Mouse (Mus musculus): ENCODE data around the gene Plekha8.
A peak's percentile ranks its signal among the peaks of the same experiment; 100 is the strongest.

Gene Plekha8

DNA sequence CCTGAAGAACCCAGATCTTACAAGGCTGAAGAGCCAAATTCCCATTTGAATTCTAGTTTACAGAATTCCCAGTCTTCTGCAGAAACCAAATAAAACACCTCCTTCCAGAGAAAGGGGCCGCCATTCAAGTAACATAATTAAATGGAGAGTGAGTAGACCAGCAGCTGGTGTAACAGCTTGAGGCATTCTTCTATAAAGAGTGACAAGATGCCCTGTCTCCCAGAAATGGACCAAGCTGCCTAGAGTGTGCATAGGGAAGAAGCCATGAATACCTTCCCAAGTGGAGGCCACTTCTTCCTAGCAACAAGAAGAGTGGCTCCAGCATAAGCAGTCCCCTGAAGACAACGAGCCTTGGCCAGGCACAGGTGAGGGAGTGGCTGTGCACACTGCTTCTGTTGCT, 47.0 kb downstream of the Plekha8 start:
- DNase-seq (ENCODE audit: low read depth, low spot score) = no peak

DNA sequence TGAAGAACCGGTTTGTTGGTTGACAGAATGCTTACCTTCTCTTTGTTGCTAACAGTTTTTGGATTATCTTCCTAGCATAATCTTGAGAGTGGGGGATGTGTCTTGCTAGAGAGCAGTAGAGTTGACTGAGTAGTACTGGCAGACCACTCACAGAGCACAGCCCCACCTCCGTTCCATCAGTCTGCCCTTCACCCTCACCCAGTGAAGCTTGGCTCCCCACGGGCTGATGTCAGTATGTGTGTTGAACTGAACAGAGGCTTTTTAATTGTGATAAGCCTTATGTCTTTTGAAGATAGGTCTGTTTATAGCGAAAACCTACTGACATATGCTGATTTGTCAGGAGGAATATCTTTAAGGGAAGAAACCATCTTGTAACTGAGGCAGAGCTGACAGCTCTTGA, 48.3 kb downstream of the Plekha8 start:
- DNase-seq (ENCODE audit: low read depth, low spot score) = no peak

DNA sequence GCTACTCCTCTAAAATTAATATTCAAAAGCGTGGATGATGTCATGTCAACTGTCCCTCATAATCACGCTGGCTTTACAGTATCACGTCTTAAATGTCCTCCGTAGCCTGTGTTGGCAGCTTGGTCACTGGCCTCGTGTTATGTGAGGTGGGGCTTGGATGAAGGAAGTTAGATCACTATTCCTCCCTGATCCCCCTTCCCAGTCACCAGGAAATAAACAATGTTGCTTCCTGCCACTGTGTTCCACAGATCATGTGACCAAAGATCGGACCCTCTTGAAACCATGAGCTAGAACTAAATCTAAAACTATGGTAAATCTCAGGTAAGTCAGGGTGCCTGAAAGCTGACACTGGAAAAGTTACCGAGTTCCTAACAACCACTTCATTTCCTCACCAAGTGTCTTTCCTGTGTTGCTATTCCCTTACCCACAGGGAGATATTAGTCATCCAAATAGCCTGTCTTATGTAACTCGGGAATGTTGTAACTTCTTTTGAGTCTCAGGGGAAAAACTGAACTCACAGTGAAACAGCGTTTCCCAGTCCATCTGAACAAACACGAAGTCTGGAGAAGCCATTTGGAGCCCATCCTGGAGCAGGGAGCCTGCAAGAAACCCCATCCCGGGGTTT, 60.7 kb downstream of the Plekha8 start:
- DNase-seq (ENCODE audit: low read depth, low spot score) = no peak

DNA sequence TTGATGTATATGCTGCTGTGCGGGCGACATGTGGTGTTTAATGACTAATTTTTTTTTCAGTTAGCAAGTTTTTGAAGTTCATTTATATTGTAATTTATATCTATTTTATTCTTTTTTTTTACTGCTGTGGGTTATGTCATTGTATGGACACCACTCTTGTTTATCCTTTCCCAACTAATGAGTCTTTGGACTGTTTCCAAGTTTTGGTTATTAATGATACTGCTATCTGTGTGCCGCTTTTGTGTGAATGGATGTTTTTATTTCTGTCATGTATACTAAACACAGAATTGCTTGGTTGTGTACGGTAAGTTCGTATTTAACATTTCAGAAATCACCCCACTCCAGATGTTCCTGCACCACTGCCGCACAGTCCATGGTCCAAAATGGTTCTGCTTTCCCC, 63.0 kb downstream of the Plekha8 start:
- DNase-seq (ENCODE audit: low read depth, low spot score) = no peak

DNA sequence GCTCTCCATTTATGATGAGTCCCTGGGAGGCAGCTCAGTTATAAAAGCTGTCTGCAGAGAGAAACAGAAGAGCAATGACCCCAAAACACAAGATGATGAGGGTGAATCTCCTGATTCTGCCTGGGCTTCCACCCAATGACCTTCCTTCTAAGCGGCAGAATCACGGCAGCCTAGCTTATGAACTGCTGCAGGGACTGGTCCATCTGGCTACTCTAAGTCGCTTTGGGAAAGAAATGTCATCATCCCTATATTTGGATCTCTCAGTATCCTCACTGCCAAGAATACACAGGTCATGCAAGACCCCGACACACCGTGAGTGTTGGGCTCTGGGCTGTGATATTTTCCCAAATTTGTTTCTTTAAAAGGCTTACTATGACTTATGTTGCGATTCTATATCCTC, 75.0 kb downstream of the Plekha8 start:
- no peak for DNase-seq (ENCODE audit: low read depth, low spot score)

DNA sequence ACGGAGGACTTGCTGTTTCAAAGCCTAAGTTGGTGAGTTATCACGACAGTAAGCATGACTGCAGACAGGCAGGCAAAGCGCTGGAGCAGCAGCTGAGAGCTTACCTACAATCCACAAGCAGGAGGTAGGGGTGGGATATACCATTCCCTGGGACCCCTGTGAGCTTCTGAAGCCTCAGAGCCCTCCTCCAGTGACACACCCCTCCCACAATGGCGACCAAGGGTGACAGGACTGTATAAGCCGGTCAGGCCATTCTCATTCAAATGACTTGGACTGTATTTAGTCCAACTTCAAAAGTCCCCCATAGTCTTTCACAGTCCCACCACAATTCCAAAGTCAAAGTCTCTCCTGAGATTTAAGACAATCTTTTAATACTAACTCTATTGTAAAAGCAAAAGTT, 78.0 kb downstream of the Plekha8 start:
- no peak for DNase-seq (ENCODE audit: low read depth, low spot score)

DNA sequence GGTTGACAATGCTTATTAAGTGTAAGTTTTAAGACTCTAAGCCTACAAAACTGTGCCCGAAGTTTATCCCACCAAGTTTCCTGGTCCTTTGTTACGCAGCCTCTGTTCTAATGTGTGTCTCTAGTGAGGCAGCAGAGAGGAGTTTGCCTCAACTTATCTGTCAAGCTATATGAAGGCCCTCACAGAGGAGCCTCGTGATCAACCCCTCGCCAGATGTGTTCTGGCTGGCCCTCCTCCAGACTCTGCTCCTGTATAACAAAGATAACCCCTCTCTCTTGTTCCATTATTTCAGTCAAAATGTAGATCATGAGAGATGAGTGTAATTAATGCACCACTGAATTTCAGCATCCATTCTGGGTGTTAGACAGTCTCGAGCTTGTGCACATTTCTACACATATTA, 84.8 kb downstream of the Plekha8 start:
- no peak for DNase-seq (ENCODE audit: low read depth, low spot score)

DNA sequence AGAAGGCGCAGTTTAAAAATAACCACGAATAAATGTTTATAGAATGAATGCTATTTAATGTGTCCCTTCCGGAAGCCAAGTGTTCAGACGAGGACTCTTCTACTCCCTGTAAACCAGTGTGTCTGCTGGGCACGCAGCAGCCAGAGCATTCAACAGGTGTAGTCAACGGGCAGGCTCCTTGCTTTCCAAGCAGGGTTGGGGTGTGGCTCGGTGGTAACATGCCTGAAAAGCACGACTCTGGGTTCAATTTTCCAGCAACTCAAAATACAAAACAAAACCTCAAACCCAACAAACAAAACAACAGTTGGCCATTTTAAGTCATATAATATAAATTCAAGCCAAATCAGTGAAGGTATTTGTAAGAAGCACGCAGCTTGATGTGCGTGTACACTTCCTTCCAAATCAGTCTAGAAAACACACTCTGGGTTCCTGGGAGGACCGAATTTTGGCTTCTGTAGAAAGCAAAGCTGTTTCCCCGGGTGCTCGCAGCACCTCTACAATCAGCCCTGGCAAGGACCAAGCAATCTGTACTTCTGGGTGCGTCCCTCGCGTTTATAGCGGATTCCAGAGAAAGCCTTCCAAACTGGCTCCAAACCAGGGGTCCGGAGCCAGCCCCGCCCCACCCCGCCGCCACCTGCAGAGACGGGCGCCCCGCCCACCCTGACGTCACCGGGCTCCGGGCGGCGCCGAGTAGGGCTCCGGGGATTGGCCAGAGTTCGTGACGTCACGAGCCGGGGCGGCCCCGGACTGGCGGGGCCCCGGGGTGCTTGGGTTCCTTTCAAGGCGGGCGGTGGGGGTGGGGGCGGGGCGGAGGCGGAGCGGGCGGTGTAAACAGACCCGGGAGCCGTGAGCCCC, 86.2 kb downstream of the Plekha8 start, which contains the start of gene Mturn:
Mturn (plus strand) TSS at position 734 of the 855 bp plus-strand sequence.
- DNase-seq (ENCODE audit: low read depth, low spot score) = peak; percentile 86

DNA sequence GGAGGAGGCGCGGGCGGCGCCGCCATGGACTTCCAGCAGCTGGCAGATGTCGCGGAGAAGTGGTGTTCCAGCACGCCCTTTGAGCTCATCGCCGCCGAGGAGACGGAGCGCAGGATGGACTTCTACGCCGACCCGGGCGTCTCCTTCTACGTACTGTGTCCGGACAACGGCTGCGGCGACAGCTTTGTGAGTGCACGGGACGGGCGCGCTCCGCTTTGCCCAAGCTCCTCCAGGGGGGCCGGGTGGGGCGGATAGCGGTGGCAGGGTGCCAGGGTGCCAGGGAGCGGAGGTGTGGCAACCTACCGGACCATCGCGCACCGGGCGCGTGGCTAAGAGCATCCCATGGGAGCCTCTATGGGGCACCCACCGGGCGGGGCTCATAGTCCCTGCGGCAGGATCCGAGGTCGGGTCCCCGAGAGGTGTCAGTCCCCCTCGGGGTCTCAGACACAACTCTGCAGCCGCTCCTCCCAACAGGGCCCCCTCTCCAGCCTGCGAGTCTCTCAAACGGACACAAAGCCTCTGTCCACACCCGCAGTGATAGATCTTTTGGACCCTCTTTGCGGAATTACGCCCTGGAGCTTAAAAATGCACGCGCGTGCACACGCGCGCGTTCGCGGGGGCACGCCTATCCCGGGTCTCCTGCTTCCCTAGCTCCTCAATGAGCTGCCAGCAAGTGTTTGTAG, 87.0 kb downstream of the Plekha8 start:
- DNase-seq (ENCODE audit: low read depth, low spot score) = no peak

DNA sequence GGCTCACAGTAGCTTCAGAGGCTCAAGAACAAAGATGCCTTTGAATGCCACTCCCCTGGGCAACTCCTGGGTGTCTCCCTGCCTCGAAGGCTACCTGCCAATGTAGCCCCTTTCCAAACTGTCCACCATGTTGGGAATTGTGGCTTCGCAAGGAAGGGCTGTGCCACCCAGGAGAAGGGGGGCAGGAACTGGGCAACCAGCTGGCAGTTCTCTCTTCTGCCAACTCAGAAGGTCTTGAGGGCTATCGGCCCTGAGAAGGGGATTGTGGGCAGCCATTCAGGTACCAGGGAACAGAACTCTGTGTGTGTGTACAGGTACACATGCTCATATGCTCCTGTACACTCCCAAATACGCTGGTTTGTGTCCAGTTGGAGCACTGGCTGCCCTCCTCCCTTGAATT, 89.2 kb downstream of the Plekha8 start:
- DNase-seq (ENCODE audit: low read depth, low spot score) = no peak

DNA sequence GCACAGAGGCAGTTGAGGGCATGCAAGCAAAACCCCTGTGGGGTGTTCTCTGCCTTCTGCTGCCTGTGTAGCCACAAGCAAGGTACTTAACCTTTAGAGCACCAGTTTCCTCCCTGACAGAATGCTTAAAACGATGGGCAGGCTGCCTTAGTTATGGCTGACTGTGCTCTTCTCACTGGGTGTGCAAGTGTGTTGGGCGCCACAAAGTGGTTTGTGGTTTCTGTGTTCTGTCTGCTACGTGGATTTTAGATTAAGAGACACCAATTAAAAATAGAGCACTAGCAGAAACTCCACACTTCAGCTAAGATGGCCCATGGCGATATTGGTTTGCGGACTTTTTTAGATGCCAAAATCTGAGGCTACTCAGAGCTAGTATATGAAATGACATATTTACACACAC, 90.2 kb downstream of the Plekha8 start:
- DNase-seq (ENCODE audit: low read depth, low spot score) = no peak

DNA sequence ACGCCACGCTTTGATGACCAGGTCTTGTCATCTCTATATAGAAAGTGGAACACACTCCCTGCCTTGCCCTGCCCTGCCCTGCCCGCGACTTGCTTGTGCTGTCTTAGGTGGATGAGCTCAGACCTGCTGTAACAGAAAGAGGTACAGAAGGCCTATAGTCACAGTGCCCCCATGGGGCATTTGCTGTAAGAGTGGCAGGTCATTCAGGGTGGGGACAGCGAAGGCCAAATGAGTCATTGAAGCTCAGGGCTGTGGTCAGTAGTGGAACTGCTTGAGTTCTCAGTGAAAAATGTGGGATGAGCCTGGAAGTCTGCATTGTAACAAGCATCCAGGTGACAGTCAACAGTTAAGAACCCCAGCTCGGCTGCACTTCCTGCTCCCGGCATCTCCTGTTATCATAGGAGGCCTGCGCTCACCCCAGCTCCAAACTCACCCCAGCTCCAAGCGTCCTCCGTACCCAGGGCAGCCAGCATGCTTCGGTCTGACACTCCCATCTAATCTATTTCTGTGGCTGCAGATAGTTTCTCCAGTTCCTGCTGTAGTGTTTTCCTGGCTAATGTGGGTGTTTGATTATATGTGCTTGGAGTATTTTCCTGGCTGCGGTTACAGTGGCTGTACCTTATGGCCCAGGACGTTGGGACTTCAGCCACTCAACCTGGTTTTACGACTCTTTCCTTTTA, 90.9 kb downstream of the Plekha8 start:
- DNase-seq (ENCODE audit: low read depth, low spot score) = no peak

DNA sequence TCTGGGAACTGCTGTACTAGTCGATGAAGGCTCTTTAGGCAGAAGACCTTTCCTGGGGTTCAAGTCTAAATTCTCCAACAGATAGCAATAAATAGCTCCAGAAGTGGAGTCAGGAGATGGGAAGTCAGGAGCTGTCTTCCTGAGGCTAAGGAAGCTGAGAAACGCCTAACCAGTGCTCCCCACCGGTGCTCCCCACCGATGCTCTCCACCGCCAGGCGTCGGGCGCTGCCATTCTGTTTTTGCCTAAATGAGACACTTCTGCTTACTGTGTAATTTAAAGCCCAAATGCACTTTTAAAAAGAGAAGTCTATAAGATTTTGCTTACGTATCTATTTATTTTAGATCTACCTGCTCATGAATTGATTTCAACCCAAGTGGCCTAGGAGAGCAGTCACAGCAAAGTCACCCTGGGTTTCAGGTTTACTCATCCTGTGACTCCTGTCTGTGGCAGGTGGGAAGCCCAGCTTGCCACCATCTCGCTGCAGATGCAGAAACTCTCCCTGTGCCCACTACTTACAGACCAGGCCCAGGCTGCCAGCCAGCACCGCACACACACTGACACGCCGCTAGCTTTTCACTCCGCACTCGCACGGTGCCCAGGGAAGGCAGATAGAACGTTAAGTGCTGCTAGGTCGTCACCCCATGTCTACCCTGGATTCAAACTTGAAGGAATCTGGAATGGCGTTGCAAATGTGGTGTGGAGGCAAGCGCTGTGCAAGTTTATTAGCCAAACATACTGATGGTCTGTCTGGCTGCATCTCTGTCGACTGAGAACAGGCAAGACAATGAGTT, 92.2 kb downstream of the Plekha8 start:
- DNase-seq (ENCODE audit: low read depth, low spot score) = no peak

DNA sequence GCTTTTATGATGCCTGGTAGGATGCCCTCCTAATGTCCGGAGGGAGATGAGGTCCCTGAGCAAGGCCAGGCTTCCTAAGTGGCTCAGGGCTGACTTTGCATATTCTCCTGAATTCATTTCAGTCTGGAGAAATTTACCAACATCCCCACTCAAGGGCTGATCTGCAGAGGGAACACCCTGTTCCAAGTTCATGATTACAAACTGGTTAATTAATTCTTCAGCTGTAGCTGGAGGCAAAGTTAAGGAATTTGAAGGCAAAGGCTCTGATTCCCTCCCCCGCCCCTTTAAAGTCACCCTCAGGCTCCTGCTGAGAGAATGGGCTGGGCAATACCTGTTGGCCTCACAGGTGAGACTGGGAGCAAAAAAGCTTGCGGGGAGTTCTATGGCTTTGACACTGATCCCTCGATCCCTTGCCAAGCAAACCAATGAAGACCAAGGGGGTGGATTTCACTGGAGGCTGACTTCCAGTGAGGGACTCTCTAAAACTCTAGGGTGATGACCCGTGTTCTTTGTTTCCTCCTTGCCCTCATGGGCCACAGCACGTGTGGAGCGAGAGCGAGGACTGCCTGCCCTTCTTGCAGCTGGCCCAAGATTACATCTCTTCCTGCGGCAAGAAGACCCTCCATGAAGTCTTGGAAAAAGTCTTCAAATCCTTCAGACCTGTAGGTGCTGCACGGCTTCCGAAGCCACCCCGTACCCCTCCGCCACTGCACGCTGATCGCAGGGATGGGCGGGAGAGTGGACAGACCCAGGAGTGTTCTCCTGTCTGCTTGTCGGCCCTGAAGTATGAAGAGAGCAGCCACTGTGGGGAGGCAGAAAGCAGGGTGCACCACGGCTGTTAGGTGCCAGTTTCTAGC, 93.8 kb downstream of the Plekha8 start:
- DNase-seq (ENCODE audit: low read depth, low spot score) = no peak

DNA sequence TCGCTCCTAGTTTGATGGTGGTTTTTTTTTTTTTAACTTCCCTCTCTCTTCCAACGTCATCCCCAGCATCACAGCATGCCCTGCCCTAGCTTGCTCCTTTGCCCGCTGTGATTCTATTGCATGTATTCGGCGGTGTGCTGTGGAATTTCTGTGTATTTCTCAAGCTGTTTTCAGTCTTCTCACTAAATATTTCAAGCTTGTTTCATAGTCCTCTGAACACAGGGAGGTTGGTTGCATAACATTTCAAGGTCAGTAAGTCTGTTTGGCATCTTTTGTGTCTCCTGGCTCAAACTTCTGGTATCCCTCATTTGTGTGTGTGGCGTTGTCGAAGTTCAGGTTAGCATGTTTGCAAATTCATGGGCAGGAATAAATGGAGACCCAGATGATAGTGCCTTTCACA, 94.8 kb downstream of the Plekha8 start:
- DNase-seq (ENCODE audit: low read depth, low spot score) = no peak

DNA sequence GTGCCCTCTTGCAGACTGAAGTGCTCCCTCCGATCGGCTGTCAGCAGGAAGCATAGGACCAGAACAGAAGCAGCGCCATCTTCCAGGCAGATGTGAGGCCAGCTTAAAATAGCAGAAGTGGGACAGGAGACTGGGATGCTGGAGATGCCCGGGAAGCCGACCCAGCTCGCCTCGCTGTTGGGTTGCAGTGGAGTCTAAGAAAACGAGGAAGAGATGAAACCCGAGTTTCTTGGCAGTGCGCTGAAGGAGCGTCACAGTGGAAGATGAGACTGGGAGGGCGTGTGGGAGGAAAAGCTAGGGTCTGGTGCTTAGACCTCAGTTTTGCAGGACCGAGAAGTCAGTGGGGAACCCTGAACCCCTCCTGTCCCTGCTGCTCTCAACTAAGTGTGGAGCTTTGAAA, 95.9 kb downstream of the Plekha8 start:
- DNase-seq (ENCODE audit: low read depth, low spot score) = no peak

DNA sequence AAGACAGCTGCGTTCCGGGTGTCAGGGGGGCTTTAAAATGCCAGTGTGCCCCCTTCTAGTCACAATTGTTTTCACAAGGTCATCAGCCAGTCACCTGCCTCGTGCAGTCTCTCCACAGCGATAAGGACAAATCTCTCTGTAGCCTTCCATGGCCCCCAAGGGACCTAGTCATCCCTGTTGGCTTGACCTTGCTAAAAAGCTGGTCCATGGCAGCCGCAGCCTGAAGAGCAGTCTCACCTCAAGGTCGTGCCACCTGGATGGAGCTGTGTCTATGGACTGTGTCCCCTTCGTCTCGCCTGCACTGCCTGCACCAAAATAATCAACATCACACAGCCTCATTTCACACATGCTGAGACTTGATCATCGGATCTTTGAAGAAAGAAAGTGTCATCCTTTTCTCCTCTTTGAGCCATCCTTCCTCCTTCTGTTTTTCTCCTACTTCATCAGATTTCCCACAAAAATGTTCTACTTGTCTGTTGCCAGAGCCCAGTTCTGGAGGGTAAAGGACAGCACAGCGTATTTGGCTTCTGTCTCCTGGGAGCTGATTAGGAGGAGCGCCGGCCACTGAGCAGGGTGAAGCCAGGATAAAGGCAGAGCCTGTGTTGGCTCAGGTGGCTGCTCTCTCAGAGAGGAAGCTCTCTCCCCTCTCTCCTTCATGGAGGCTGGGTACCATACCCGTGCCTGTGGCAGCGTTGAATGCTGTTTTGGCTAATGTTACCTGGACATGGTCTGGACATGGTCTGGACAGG, 96.6 kb downstream of the Plekha8 start:
- no peak for DNase-seq (ENCODE audit: low read depth, low spot score)

DNA sequence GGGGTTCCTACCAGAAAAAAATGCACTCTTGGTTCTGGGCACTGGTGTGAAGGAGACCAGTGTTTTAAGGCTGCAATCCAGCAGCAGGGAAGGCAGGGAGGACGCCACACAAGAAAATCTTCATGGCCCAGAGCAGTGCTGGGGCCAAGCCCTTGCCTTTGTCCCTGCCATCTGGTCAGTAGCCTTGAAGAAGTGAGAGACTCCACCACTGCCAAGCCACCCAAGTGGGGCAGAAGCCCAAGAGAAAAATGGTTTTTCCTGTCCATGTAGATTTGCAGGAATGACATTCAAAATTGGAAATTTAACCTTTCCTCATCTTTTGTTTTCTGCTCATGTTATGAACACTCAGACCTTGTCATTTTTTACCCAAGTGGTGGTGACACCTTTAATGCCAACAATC, 97.3 kb downstream of the Plekha8 start:
- DNase-seq (ENCODE audit: low read depth, low spot score) = no peak

DNA sequence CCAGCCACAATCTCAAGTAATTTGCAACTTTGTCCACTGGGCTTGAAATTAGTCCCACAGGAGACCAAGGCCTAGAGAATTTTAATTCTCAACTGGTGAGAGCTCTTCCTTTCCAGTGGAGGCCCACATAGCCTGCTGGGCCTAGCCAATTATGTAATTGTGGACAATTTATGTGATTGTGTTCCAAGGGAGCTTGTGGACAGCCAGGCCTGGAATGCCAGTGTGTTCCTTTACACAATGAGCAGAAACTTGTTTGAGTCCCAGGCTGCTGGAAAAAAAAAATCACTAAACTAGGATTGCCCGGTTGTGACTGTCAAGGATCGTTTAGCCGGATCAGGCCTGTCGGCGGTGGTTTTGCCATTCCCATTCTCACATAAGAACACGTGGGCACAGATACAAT, 98.4 kb downstream of the Plekha8 start:
- DNase-seq (ENCODE audit: low read depth, low spot score) = no peak

Data from brain, embryonic 18.5 days (tissue).